Mouse (Mus musculus): Measurements from ENCODE around the gene Kat2b. TPM values are rescaled to one million over a fixed set of nuclear protein-coding genes. Genes with fewer than 3 reads are reported as not detected.

Kat2b gene
- polyA plus RNA-seq, 1 experiment from 2014 or later = 9.7 TPM

Other genes with a start within 250 kb of the Kat2b start
- 0.34 and 0.61 TPM in 2 replicates for gene Efhb, start 103.5 kb upstream of the Kat2b start, polyA plus RNA-seq (2015; fragmentation: Nextera tagmentation; extraction: Ambion mirVana)
- gene Rab5a, start 87.6 kb upstream of the Kat2b start, polyA plus RNA-seq (2015; fragmentation: Nextera tagmentation; extraction: Ambion mirVana) = 64.7 and 70.8 TPM in 2 replicates
- gene Pp2d1, start 27.4 kb upstream of the Kat2b start, polyA plus RNA-seq (2015; fragmentation: Nextera tagmentation; extraction: Ambion mirVana) = 0.18 and 0.21 TPM in 2 replicates
- 16.7 and 23.6 TPM in 2 replicates for gene Sgo1, start 122.5 kb downstream of the Kat2b start, polyA plus RNA-seq (2015; fragmentation: Nextera tagmentation; extraction: Ambion mirVana)

Data from heart, embryonic 15.5 days (tissue).